Mouse (Mus musculus): ENCODE measurements around the gene Efcab12.
"Not testable (repeated sequence)": the region's sequence is repeated elsewhere in the genome, so short reads cannot be mapped to it uniquely, and the experiment has no call there.

Efcab12 gene

DNA sequence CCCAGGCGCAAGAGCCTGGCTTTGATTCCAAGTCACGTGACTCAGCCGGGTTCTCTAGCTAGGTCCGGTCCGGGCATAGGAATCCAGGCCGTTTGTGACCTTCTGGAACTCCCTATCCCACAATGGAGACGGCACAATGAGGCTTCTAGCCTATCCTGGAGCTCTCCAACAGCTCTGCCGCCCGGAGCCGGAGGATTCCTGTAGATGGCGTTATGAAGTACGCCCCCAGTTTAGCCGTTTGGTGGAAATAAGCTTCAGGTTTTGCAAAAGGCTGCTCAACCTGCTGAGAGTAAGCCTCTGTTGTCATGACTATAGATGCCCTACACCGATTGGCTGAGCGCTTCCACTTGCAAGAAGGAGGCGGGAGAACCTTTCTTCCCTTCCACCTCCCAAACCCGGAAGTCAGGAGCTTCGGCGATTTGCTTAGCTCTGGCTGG is at the start of gene Efcab12:
Gene Efcab12, minus strand, starts transcription at position 252 of the 437 bp plus-strand sequence.
- peak; percentile 98 for DNase-seq

DNA sequence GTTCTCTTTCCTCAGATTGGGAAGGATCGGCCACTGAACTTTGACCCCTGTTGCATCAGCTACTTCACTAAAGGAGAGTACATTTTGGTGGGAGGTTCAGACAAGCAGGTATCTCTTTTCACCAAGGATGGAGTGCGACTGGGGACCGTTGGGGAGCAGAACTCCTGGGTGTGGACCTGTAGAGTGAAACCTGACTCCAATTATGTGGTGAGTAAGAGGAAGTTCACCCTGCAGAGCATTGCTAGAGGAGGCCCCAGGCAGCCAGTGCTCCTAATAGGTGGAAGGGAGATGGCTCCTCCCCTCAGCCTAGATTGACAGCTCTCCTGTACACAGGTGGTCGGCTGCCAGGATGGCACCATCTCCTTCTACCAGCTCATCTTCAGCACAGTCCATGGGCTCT is 48.7 kb upstream of the Efcab12 start:
- DNase-seq, result peak; percentile 88

- DNase-seq, result no peak
Observed at GRCm38 (mm10) chr6:115884018-115884417, 45.8 kb upstream of the Efcab12 start.

DNA sequence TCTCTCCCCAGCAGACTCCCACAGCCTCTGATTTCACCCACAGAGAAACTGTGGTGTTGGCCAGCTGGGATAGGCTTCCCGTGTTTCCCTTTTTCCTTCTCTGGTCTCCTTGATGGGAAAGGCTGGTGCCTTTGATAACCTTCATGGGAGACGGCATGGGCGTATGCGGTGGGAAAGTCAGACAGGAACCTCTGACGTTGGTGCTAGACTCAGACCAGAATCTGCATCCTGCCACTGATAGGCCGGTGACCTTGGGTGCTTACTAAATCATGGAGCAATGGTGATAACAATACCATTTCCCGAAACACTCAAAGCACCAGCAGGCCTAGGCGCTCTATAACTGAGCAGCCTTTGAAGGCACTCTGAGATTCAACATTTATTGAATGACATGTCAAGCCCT is 42.5 kb upstream of the Efcab12 start:
- peak; percentile 97 for DNase-seq

GRCm38 (mm10) chr6:115879736-115880135 is 41.5 kb upstream of the Efcab12 start:
- no peak for DNase-seq

- peak; percentile 96 for DNase-seq
Observed at GRCm38 (mm10) chr6:115878694-115879093, 40.5 kb upstream of the Efcab12 start.

- no peak for DNase-seq
Observed at GRCm38 (mm10) chr6:115877239-115877638, 39.0 kb upstream of the Efcab12 start.

GRCm38 (mm10) chr6:115871318-115871717 is 33.1 kb upstream of the Efcab12 start:
- not testable (repeated sequence) for DNase-seq

DNA sequence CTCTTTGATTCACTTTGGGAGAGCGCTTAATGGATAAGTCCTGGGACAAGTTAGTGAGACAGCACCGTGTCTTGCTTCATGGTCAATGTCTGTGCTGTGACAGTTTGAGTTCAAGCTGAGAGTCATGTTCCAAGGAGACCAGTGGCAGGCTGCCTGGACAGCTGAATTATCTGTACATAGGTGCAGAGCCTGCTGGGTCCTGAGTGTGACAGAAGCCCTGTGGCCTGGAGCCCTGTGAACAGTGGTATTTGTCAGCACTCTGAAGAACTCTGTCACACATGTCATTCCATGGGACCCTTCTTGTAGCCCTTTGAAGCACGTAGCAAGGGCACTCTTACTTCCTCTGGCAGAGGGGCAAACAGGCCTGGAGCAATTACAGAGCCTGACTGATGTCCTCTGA is 28.9 kb upstream of the Efcab12 start:
- DNase-seq, result not testable (repeated sequence)

DNA sequence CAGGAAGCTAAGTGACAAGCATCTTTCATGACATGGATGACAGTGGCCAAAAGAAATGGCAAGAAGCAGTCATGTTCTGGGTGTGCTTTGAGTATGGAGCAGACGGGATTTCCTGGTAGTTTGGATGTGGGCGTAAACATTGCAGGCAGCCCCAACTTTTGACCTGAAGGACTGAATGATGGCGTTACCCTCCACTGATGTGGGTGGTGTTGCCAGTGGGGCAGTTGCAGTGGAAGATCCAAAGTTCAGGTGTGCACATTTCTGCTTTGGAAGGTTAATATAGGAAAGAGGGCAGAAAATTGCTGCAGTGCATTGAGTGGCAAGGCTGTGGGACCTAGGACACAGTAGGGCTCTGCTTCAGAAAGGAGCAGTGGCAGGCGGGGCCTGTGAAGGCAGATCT is 27.0 kb upstream of the Efcab12 start:
- DNase-seq, result no peak

GRCm38 (mm10) chr6:115863340-115863841 is 25.2 kb upstream of the Efcab12 start:
- no peak for DNase-seq

- no peak for DNase-seq
Observed at GRCm38 (mm10) chr6:115860027-115860556, 21.9 kb upstream of the Efcab12 start.

DNA sequence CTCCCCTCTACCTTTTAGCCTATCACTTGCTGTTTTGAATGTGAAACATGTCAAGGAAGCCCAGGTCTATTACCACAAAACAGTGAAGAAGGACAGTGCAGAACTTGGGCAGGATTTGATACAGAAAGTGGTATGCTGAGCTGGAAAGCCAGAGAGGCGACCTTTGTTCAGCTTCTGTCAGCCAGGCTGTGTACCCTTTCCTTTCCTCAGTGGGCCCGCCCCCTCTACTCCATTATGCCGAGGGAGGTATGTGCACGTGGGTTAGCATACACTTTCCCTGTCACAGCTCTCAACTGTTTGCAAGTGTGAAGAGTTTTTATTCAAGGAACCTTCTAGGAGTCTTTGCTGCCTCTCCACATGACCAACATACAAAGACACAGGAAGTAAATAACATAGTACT is 21.0 kb upstream of the Efcab12 start:
- no peak for DNase-seq

- peak; percentile 93 for DNase-seq
Observed at GRCm38 (mm10) chr6:115856361-115856745, 18.1 kb upstream of the Efcab12 start.

GRCm38 (mm10) chr6:115855733-115856360 is 17.6 kb upstream of the Efcab12 start:
- no peak for DNase-seq

- DNase-seq, result no peak
Observed at GRCm38 (mm10) chr6:115854432-115854831, 16.2 kb upstream of the Efcab12 start.

DNA sequence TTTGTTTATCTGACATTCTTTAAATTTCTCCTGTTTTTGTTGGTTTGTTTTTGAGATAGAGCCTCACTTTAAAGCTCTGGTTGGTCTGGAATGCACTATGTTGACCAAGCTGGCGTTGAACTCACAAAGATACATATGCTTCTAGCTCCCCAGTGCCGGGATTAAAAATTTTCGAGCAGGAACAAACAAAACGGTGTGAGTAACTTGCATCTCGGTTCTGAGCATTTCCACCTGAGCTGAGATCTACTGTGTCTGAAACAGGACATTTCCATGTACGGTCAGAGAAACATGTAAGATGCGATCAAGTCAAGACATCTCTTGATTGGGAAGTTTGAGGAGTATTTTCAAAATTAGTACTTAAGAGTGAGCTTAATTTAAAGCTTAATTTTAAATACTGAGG is 15.8 kb upstream of the Efcab12 start:
- DNase-seq, result no peak

GRCm38 (mm10) chr6:115853091-115853813 is 15.0 kb upstream of the Efcab12 start, which contains the start of the genes Mbd4 and Ift122:
Mbd4 (minus strand) TSS chr6:115853371.
Ift122 (plus strand) TSS chr6:115853470.
- peak; percentile 100 for DNase-seq

DNA sequence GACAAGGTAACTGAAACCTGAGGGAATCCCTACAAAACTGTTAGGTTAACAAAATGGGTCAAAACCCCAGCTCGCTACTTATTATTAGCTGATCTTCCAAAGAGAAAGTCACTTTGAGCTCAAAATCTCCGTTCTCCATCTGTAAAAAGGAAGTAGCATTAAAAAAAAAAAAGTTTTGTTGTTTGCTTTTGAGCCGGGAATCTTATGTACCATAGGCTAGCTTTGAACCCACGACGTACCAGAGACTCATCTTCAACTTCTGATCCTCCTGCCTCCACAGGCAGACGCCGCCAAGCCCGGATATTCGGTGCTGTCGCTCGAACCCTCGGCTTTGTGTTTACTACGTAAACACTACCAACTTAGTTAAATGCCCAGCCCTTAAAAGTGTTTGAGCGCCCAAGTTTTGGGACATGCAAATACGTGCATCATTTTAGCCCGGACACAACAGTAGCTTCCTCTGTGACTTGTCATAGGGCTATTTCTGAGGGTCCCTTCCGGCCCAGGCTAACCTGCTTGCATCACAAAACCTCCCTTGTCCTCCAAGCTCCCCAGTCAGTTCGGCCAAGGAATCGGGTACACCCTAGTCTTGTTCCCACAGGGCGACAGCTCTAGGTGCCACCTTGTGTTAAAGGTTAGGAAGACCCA is 14.4 kb upstream of the Efcab12 start:
- DNase-seq, result no peak

- DNase-seq, result no peak
Observed at GRCm38 (mm10) chr6:115848598-115849304, 10.5 kb upstream of the Efcab12 start.

GRCm38 (mm10) chr6:115846640-115847411 is 8.6 kb upstream of the Efcab12 start:
- DNase-seq, result peak; percentile 94

- DNase-seq, result no peak
Observed at GRCm38 (mm10) chr6:115845006-115845405, 6.8 kb upstream of the Efcab12 start.

Data from heart, adult 11 months (tissue).